Mouse (Mus musculus) lung, adult 2 months (tissue): ENCODE data around the gene Plekhg6.

Experiments used
- CTCF ChIP-seq: fragments of 200-500 bp; IDR thresholded peaks from 2 replicates; pipeline ENCODE4 v1.5.1; 2011; ENCODE audit warnings: mild to moderate bottlenecking, low read length, control low read depth; ENCODE audit not compliant: insufficient read depth
- POLR2A ChIP-seq: fragments of 200-500 bp; IDR thresholded peaks from 2 replicates; pipeline ENCODE4 v1.6.1; 2011; ENCODE audit warnings: low read depth, mild to moderate bottlenecking, control low read depth, low read length, borderline replicate concordance; ENCODE audit errors: extremely low read depth

DNA sequence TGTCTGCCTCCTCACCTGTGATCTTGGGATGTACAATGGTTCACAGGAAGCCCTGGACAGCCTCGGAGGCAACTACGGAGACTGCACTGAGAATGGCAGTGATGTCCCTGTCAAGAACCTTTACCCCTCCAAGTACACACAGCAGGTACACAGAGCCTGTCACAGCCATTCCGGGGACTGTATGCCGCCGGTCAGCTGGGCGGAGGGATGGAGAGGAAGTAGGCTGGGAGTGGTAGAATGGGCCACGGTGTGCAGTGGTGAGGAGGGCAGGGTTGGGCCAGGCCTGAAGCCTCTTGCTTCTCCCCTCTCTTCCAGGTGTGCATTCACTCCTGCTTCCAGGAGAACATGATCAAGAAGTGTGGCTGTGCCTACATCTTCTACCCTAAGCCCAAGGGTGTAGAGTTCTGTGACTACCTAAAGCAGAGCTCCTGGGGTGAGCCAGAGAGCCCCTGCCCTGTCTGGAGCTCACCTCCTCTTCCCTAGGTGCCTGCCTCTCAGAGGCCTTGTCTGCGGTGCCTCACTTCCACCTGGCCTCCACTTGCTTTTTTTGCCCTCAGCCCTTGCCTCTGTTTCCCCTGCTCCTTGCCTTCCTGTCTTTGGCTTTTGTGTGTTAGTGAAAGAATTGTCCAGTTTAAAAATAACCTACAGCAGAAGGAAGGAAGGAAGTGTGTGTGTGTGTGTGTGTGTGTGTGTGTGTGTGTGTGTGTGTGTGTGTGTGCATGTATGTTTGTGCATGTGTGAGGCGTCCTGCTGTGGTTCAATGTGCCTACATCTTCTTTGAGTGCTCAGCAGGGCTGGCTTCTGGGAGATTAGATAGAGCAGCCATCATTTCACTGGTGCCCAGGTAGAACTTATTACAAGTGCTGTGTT, 41.6 kb downstream of the Plekhg6 start:
- no peak for TF ChIP-seq CTCF
- TF ChIP-seq POLR2A: no peak
